Mouse (Mus musculus) megakaryocyte, adult 5-6 weeks (primary cell): ENCODE results near the gene Apol6. TPM values are rescaled to one million over a fixed set of nuclear protein-coding genes. Genes with fewer than 3 reads are reported as not detected.

ENCODE experiments used
- ATAC-seq: 2 replicates; pipeline ENCODE4 v1.8.0; 2016; ENCODE audit warnings: mild to moderate bottlenecking, inconsistent platforms; ENCODE audit not compliant: poor library complexity, severe bottlenecking
- total RNA-seq, 2 experiments: library from RNA; stranded (forward) in 1 of 2; stranded (reverse) in 1 of 2; fragments of 153-499, 151-499 nt in 1 of 2; fragments of 221-1000, 200-1000 nt in 1 of 2; gene quantifications; 2 replicates each; pipeline versions ENCODE4 v1.2.3 to v1.2.4; 2015 to 2017

Apol6 gene
- total RNA-seq, 2 experiments from 2014 or later: not detected

GRCm38 (mm10) chr15:77066233-77066632, 21.7 kb downstream of the Apol6 start:
- ATAC-seq: no peak

GRCm38 (mm10) chr15:77068439-77068861, 23.9 kb downstream of the Apol6 start:
- ATAC-seq: no peak

- ATAC-seq: no peak
These were observed 24.5 kb downstream of the Apol6 start for GRCm38 (mm10) chr15:77069019-77069418.

GRCm38 (mm10) chr15:77070745-77071268, 26.3 kb downstream of the Apol6 start:
- ATAC-seq: no peak

- no peak for ATAC-seq
These were observed 27.0 kb downstream of the Apol6 start for GRCm38 (mm10) chr15:77071501-77071900.

- ATAC-seq: no peak
These were observed 28.1 kb downstream of the Apol6 start for GRCm38 (mm10) chr15:77072556-77073163.

- no peak for ATAC-seq
These were observed 32.0 kb downstream of the Apol6 start for GRCm38 (mm10) chr15:77076523-77076922.

GRCm38 (mm10) chr15:77077906-77078305, 33.4 kb downstream of the Apol6 start:
- no peak for ATAC-seq

- ATAC-seq: no peak
These were observed 34.3 kb downstream of the Apol6 start for GRCm38 (mm10) chr15:77078786-77079185.

- ATAC-seq: no peak
These were observed 34.8 kb downstream of the Apol6 start for GRCm38 (mm10) chr15:77079256-77079822.

- ATAC-seq: no peak
These were observed 35.4 kb downstream of the Apol6 start for GRCm38 (mm10) chr15:77079890-77080361.

- ATAC-seq: no peak
These were observed 36.2 kb downstream of the Apol6 start for GRCm38 (mm10) chr15:77080684-77081254.

GRCm38 (mm10) chr15:77081454-77081853, 36.9 kb downstream of the Apol6 start:
- ATAC-seq: no peak

GRCm38 (mm10) chr15:77085818-77086217, 41.3 kb downstream of the Apol6 start:
- ATAC-seq: no peak

- no peak for ATAC-seq
These were observed 42.0 kb downstream of the Apol6 start for GRCm38 (mm10) chr15:77086488-77086887.

GRCm38 (mm10) chr15:77089249-77089648, 44.7 kb downstream of the Apol6 start:
- ATAC-seq: no peak

GRCm38 (mm10) chr15:77090531-77090930, 46.0 kb downstream of the Apol6 start:
- no peak for ATAC-seq

- no peak for ATAC-seq
These were observed 46.9 kb downstream of the Apol6 start for GRCm38 (mm10) chr15:77091394-77091793.

GRCm38 (mm10) chr15:77094431-77094830, 49.9 kb downstream of the Apol6 start:
- no peak for ATAC-seq

- ATAC-seq: no peak
These were observed 50.7 kb downstream of the Apol6 start for GRCm38 (mm10) chr15:77095216-77095615.

GRCm38 (mm10) chr15:77097358-77097757, 52.8 kb downstream of the Apol6 start:
- ATAC-seq: no peak

- no peak for ATAC-seq
These were observed 55.2 kb downstream of the Apol6 start for GRCm38 (mm10) chr15:77099756-77100155.
